Mouse (Mus musculus) layer of hippocampus, postnatal 36 days (tissue): ENCODE data around the gene Mrps7. TPM values are rescaled to one million over a fixed set of nuclear protein-coding genes. Genes with fewer than 3 reads are reported as not detected.

Experiments used
- DNase-seq, 2 experiments: peaks; one replicate each; pipeline ENCODE4 v3.0.0; 2022
- total RNA-seq, 2 experiments: library from RNA; stranded (reverse); gene quantifications; 2 replicates each; pipeline ENCODE4 v1.2.3; 2021

Gene Mrps7
- total RNA-seq, 2 experiments from 2014 or later, result 48.8 to 61.3 TPM

DNA sequence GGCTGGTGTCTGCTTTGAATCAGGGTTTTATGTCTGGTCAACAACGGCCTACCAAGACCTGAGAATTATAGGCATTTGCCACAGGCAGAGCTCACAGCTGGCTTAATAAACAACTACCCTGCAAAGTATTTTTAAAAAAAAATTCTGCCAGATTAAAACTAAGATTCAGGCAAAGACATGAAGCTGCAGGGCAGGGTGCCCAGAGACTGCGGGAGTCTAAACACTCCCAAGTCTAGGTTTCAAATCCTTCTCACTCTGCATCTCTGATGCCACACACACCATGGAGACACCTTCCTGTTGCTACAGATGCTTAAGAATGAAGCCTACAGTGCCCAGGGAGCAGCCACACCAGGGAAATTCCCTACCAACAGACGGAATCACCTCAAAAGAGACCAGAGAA is 48.0 kb downstream of the Mrps7 start:
- no peak for DNase-seq

DNA sequence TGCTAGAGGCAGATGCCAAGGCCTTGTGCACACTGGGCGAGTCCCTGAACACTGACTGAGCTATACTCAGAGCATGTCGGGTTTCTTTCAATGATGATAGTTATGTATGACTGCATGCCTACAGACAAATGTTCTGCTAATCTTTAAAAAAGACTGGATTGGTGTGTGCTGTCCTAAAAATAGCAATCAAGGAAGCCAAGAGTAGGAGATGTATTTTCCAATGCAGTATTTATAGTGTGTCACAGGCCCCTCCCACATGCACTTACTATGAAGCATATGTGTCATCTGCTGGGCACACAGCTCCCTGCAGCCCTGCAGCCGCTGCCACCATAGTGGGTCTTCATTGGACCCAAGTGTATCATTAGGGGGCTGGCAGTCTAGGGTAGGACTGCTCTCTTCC is 49.5 kb downstream of the Mrps7 start:
- DNase-seq, result no peak

DNA sequence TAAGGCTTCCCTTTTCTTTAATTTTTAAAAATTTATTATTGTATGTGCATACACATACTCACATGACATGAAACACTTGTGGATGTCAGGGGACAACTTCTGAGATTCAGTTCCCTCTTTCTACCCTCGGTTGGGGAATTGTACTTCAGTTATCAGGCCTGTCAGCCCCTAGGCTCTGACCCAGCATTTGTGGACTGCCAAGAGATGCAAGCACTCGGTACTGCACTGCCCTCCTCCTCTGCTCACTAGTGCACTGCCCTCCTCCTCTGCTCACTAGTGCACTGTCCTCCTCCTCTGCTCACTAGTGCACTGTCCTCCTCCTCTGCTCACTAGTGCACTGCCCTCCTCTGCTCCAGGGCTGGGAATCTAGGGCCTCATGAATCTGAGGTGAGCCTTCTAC is 50.4 kb downstream of the Mrps7 start:
- no peak for DNase-seq

Other genes starting within 250 kb of the Mrps7 start
- 100 to 1,000 TPM; 106 to 109 TPM for gene Hid1, start 236.2 kb upstream of the Mrps7 start, total RNA-seq
- gene Cdr2l, start 222.0 kb upstream of the Mrps7 start, total RNA-seq, result 10 to 100 TPM; 25.3 to 25.7 TPM
- gene Mrpl58, start 200.2 kb upstream of the Mrps7 start, total RNA-seq, result 100 to 1,000 TPM in 1 of 2 experiments, 10 to 100 TPM in 1; 98.1 to 105 TPM
- gene Atp5h, start 184.0 kb upstream of the Mrps7 start, total RNA-seq, result 100 to 1,000 TPM; 478 to 524 TPM
- gene Kctd2, start 183.8 kb upstream of the Mrps7 start, total RNA-seq, result 10 to 100 TPM; 69.2 to 77.4 TPM
- not detected for gene Trim80, start 163.4 kb upstream of the Mrps7 start, total RNA-seq
- not detected for gene Slc16a5, start 141.5 kb upstream of the Mrps7 start, total RNA-seq
- gene Armc7, start 128.3 kb upstream of the Mrps7 start, total RNA-seq, result 10 to 100 TPM; 10.9 to 11.2 TPM
- 10 to 100 TPM; 62.5 to 67.8 TPM for gene Nt5c, start 112.1 kb upstream of the Mrps7 start, total RNA-seq
- gene Jpt1, start 89.5 kb upstream of the Mrps7 start, total RNA-seq, result 100 to 1,000 TPM; 138 to 161 TPM
- gene Sumo2, start 67.6 kb upstream of the Mrps7 start, total RNA-seq, result 100 to 1,000 TPM; 324 to 344 TPM
- 10 to 100 TPM; 49.8 to 60.7 TPM for gene Nup85, start 39.5 kb upstream of the Mrps7 start, total RNA-seq
- gene Gga3, start 126 bp downstream of the Mrps7 start, total RNA-seq, result 10 to 100 TPM; 68.7 to 80.7 TPM
- gene Mif4gd, start 9.0 kb downstream of the Mrps7 start, total RNA-seq, result 10 to 100 TPM; 21.0 to 21.2 TPM
- 10 to 100 TPM; 64.0 to 66.0 TPM for gene Slc25a19, start 24.4 kb downstream of the Mrps7 start, total RNA-seq
- 100 to 1,000 TPM; 181 to 192 TPM for gene Grb2, start 104.7 kb downstream of the Mrps7 start, total RNA-seq
- gene Tmem94, start 161.5 kb downstream of the Mrps7 start, total RNA-seq, result 10 to 100 TPM; 49.6 to 50.1 TPM
- 10 to 100 TPM; 19.5 to 19.6 TPM for gene Caskin2, start 209.7 kb downstream of the Mrps7 start, total RNA-seq
- 10 to 100 TPM; 12.0 to 12.7 TPM for gene Tsen54, start 210.8 kb downstream of the Mrps7 start, total RNA-seq
- 1 to 10 TPM; 1.2 to 2.4 TPM for gene Llgl2, start 220.1 kb downstream of the Mrps7 start, total RNA-seq